Mouse (Mus musculus) liver, adult 2 months (tissue): ENCODE measurements around the gene Bmpr1b. TPM values are rescaled to one million over a fixed set of nuclear protein-coding genes. Genes with fewer than 3 reads are reported as not detected.

Experiments
- DNase-seq: peaks from one replicate; pipeline ENCODE4 v3.0.0-alpha.2; 2011; ENCODE audit warnings: low read depth, low spot score; ENCODE audit errors: extremely low read depth
- H3K27ac ChIP-seq: fragments of 200-500 bp; replicated peaks from 2 replicates; pipeline ENCODE4 v1.5.1; 2012; ENCODE audit warnings: low read depth, mild to moderate bottlenecking, control low read depth, inconsistent platforms, low read length; ENCODE audit not compliant: insufficient read depth
- H3K27me3 ChIP-seq: fragments of 200-500 bp; 2 replicates; pipeline ENCODE4 v1.6.1; 2012; ENCODE audit warnings: mild to moderate bottlenecking, moderate library complexity, low read length, inconsistent platforms; ENCODE audit not compliant: control insufficient read depth, insufficient read depth
- H3K36me3 ChIP-seq: fragments of 200-500 bp; 2 replicates; pipeline ENCODE4 v1.6.1; 2012; ENCODE audit warnings: low read length, inconsistent platforms; ENCODE audit not compliant: control insufficient read depth, insufficient read depth
- H3K4me1 ChIP-seq: fragments of 200-500 bp; 2 replicates; pipeline ENCODE4 v1.6.1; 2011; ENCODE audit warnings: low read length; ENCODE audit not compliant: control insufficient read depth, insufficient read depth
- H3K4me3 ChIP-seq: fragments of 200-500 bp; 2 replicates; pipeline ENCODE4 v1.5.1; 2011; ENCODE audit warnings: low read depth, mild to moderate bottlenecking, control low read depth, low read length, moderate library complexity; ENCODE audit not compliant: insufficient read depth
- H3K79me2 ChIP-seq: fragments of 200-500 bp; 2 replicates; pipeline ENCODE4 v1.6.1; 2012; ENCODE audit warnings: inconsistent platforms, mild to moderate bottlenecking, low read length, moderate library complexity; ENCODE audit not compliant: control insufficient read depth, insufficient read depth
- H3K9ac ChIP-seq: fragments of 200-500 bp; 2 replicates; pipeline ENCODE4 v1.6.1; 2012; ENCODE audit warnings: low read depth, mild to moderate bottlenecking, control low read depth, inconsistent platforms, low read length
- CTCF ChIP-seq: fragments of 200-500 bp; IDR thresholded peaks from 2 replicates; pipeline ENCODE4 v1.5.1; 2011; ENCODE audit warnings: low read depth, low read length, control low read depth
- POLR2A ChIP-seq: fragments of 200-500 bp; IDR thresholded peaks from 2 replicates; pipeline ENCODE4 v1.6.1; 2011; ENCODE audit warnings: low read length, control low read depth; ENCODE audit not compliant: insufficient read depth; ENCODE audit errors: extremely low read depth
- WGBS: fragments of 180-500 bp; shearing (Covaris S2); methylation state at CpG from one replicate; pipeline ENCODE4 v1.1.7; 2018; 5-methylcytosine and 5-hydroxymethylcytosine counted together
- polyA plus RNA-seq: library from polyadenylated mRNA; depleted of rRNA; stranded (reverse); fragments of >200 nt; gene quantifications from 2 replicates; pipeline ENCODE4 v1.2.3, GENCODE M21; 2012
- total RNA-seq: library from RNA; depleted of rRNA; stranded (reverse); fragments of >200 nt; gene quantifications from 2 replicates; pipeline ENCODE4 v1.2.3, GENCODE M21; 2014

Bmpr1b gene
- total and polyA plus RNA-seq, 2 experiments = not detected

GRCm38 (mm10) chr3:141872337-141873042 lies 296.7 kb downstream of the Bmpr1b start:
- Histone ChIP-seq H3K4me1 (no peaks in the 10 kb centered on the region), H3K79me2 (no peaks in the 10 kb centered on the region), H3K27me3 (no peaks in the 10 kb centered on the region), H3K27ac (no peak overlapping the region), H3K9ac (no peak overlapping the region), H3K36me3 (no peaks in the 10 kb centered on the region), H3K4me3 (no peak overlapping the region)
- no peak for DNase-seq
- TF ChIP-seq CTCF = no peak
- WGBS = 84% methylated on average over 10 of the region's 10 CpGs

DNA sequence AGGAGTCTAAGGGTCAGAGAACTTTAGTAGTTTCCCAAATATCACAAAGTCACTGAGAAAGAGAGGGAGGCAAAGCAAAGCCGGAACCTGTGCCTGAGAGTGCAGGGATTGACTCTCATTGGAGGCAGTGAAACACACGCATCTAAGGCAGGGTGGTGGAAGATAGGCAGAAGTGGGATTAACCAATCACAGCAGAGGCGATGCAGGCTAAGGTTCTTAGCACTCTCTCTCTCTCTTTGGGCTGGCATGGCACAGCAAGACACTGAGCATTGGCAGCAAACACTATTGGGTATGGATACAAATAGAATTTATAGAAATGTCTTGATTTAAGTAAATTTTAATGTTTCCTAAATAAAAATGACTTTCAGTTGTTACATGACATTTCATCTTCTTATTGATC lies 297.4 kb downstream of the Bmpr1b start:
- 78% methylated on average over 3 of the region's 3 CpGs for WGBS
- H3K4me3 ChIP-seq = no peak overlapping the region
- H3K9ac ChIP-seq = no peak overlapping the region
- H3K27me3 ChIP-seq = no peaks in the 10 kb centered on the region
- H3K4me1 ChIP-seq = no peaks in the 10 kb centered on the region
- H3K79me2 ChIP-seq = no peaks in the 10 kb centered on the region
- no peak for DNase-seq
- TF ChIP-seq POLR2A (no peak), CTCF (no peak)
- H3K36me3 ChIP-seq = no peaks in the 10 kb centered on the region
- no peak overlapping the region for H3K27ac ChIP-seq

DNA sequence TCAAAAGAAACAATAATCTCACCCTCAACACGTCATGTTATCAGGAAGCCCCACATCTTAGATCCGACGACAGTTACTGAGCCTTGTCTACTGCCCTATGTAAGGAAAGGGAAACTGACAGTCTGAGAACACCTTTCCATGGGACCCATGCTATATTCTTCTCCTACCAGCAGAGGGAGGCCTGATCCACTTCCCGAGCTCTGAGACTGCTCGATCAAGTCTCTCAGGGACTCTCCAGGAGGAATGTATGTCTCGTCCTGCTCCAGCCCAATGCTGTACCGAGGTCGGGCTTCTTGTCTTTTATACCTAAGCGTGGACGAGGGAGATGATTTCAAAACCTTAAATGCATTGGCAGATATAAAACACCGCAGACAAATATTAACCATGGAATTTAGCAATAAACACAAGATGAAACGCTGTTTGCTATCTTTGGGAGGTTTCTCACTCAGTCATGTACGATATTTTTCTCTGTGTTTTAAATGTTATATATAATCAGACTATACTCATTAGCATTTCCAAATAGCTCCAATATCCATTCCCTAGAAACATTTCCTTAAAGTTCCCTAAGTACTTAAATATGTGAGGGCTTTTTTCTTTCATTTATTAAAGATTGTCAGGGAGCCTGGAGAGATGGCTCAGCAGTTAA lies 306.3 kb downstream of the Bmpr1b start:
- no peaks in the 10 kb centered on the region for H3K79me2 ChIP-seq
- 12% methylated on average over 13 of the region's 13 CpGs for WGBS
- H3K27me3 ChIP-seq = no peaks in the 10 kb centered on the region
- H3K27ac ChIP-seq = no peak overlapping the region
- H3K4me3 ChIP-seq = no peak overlapping the region
- H3K36me3 ChIP-seq = no peaks in the 10 kb centered on the region
- no peak for TF ChIP-seq POLR2A
- TF ChIP-seq CTCF = peak; percentile 66
- DNase-seq = peak; percentile 31
- no peaks in the 10 kb centered on the region for H3K4me1 ChIP-seq
- H3K9ac ChIP-seq = no peak overlapping the region

GRCm38 (mm10) chr3:141857123-141857522 lies 312.1 kb downstream of the Bmpr1b start:
- no peak overlapping the region for H3K27ac ChIP-seq
- no peak for DNase-seq
- no peak overlapping the region for H3K9ac ChIP-seq
- 88% methylated on average over 8 of the region's 8 CpGs for WGBS
- H3K79me2 ChIP-seq = no peaks in the 10 kb centered on the region
- no peaks in the 10 kb centered on the region for H3K27me3 ChIP-seq
- H3K4me3 ChIP-seq = no peak overlapping the region
- no peaks in the 10 kb centered on the region for H3K4me1 ChIP-seq
- H3K36me3 ChIP-seq = no peaks in the 10 kb centered on the region
- no peak for TF ChIP-seq CTCF
- no peak for TF ChIP-seq POLR2A

DNA sequence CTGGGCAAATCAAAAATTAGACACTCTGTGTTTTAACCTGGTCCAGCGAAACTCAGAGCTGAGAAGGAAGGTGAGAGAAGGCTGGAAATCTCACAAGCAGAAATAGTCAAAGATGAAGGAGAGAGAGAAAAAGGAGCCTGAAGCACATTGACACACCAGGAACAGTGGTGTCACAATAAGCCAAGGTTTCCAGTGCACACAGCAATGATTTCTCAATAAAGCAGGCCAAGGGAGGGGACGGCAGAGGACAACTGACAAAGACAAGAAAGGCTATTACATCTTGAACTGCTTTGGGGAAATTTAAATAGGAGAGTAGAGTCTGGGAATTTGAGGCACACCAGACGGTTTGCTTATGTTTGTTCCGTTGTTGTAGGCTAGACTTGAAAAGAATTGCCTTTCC lies 314.9 kb downstream of the Bmpr1b start:
- Histone ChIP-seq H3K79me2 (no peaks in the 10 kb centered on the region), H3K27me3 (no peaks in the 10 kb centered on the region), H3K4me1 (no peaks in the 10 kb centered on the region), H3K9ac (no peak overlapping the region), H3K27ac (no peak overlapping the region), H3K4me3 (no peak overlapping the region), H3K36me3 (no peaks in the 10 kb centered on the region)
- WGBS = 80% methylated on average over 4 of the region's 4 CpGs
- TF ChIP-seq CTCF (no peak), POLR2A (no peak)
- DNase-seq = no peak

- TF ChIP-seq POLR2A (no peak), CTCF (no peak)
Observed at GRCm38 (mm10) chr3:141850141-141850540, 319.1 kb downstream of the Bmpr1b start.

More at GRCm38 (mm10) chr3:141850141-141850540, 319.1 kb downstream of the Bmpr1b start:
- Histone ChIP-seq H3K27ac (no peak overlapping the region), H3K27me3 (no peaks in the 10 kb centered on the region), H3K4me3 (no peak overlapping the region), H3K36me3 (no peaks in the 10 kb centered on the region), H3K4me1 (no peaks in the 10 kb centered on the region), H3K9ac (no peak overlapping the region), H3K79me2 (no peaks in the 10 kb centered on the region)
- DNase-seq = no peak
- WGBS = 80% methylated on average over 7 of the region's 7 CpGs
